Mouse (Mus musculus) limb, embryonic 13.5 days (tissue): ENCODE results near the gene Ccdc24. TPM values are rescaled to one million over a fixed set of nuclear protein-coding genes. Genes with fewer than 3 reads are reported as not detected.

Source experiments
- ATAC-seq: fragments of 200-750 bp; cut with Nextera tagmentation; 2 replicates; pipeline ENCODE4 v1.8.0; 2017; ENCODE audit warnings: low read depth, moderate number of reproducible peaks, moderate TSS enrichment; ENCODE audit not compliant: low FRiP score
- H3K27ac ChIP-seq: fragments of 300-500 bp; sonication (generic); 2 replicates; pipeline ENCODE4 v1.5.1; 2015; ENCODE audit warnings: inconsistent platforms, mild to moderate bottlenecking, moderate library complexity
- H3K27me3 ChIP-seq: fragments of 300-500 bp; sonication (generic); 2 replicates; pipeline ENCODE4 v1.6.1; 2015; ENCODE audit warnings: mild to moderate bottlenecking, inconsistent platforms
- H3K36me3 ChIP-seq: fragments of 300-500 bp; sonication (generic); 2 replicates; pipeline ENCODE4 v1.6.1; 2015; ENCODE audit warnings: inconsistent platforms, mild to moderate bottlenecking, moderate library complexity
- H3K4me1 ChIP-seq: fragments of 300-500 bp; sonication (generic); 2 replicates; pipeline ENCODE4 v1.6.1; 2015; ENCODE audit warnings: inconsistent platforms
- H3K4me2 ChIP-seq: fragments of 300-500 bp; sonication (generic); replicated peaks from 2 replicates; pipeline ENCODE4 v1.6.1; 2015; ENCODE audit warnings: inconsistent platforms, mild to moderate bottlenecking, moderate library complexity
- H3K4me3 ChIP-seq: fragments of 300-500 bp; sonication (generic); 2 replicates; pipeline ENCODE4 v1.5.1; 2015; ENCODE audit warnings: moderate library complexity, mild to moderate bottlenecking, inconsistent platforms
- H3K9ac ChIP-seq: fragments of 300-500 bp; sonication (generic); 2 replicates; pipeline ENCODE4 v1.6.1; 2015; ENCODE audit warnings: mild to moderate bottlenecking, inconsistent platforms
- H3K9me3 ChIP-seq: fragments of 300-500 bp; sonication (generic); 2 replicates; pipeline ENCODE4 v1.6.1; 2016; ENCODE audit warnings: inconsistent platforms
- WGBS: fragments of 180-500 bp; shearing (Covaris S2); methylation state at CpG from one replicate; pipeline ENCODE4 v1.1.7; 2015; 5-methylcytosine and 5-hydroxymethylcytosine counted together
- polyA plus RNA-seq: library from polyadenylated mRNA; unstranded; fragments of >200 nt; fragmentation: Nextera tagmentation; extraction: Ambion mirVana; gene quantifications from 2 replicates; pipeline ENCODE4 v1.2.1, GENCODE M21; 2015

Ccdc24 gene
- polyA plus RNA-seq, 1 experiment from 2014 or later: 1.3 TPM

GRCm38 (mm10) chr4:117834845-117835530, 37.4 kb downstream of the Ccdc24 start:
- H3K27me3 ChIP-seq: peaks cover 7% of the 10 kb centered on the region; the same call in 1 of the 2 replicates
- ATAC-seq: peak; percentile 45
- under 1% methylated on average over 36 of the region's 36 CpGs for WGBS

DNA sequence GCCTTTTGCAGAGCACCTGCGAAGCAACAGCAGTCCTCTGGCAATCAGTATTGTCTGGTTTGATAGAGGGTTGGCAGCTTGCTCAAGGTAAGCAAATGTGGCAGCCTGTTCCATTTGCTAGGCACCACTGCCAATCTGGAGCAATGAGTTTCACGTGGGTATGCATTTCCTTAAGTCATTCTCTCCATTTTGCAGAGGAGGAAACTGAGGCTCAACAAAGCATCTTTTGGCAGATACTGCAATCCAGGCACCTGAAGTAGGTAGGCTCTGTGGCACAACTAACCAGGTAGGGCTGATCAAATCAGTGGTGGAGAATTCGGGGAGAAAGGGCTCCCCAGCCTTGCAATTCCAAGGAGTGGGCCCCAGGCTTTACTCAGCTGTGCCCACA, 37.9 kb downstream of the Ccdc24 start, which contains the start of gene Slc6a9:
Gene Slc6a9 (plus strand): TSS at position 50 of the 388 bp plus-strand sequence.
- Histone ChIP-seq H3K27me3 (peaks cover 11% of the 10 kb centered on the region; the same call in 1 of the 2 replicates), H3K36me3 (no peaks in the 10 kb centered on the region), H3K9ac (peak within 1 kb of the TSS; percentile 88), H3K4me1 (peaks cover 29% of the 10 kb centered on the region), H3K27ac (peak within 1 kb of the TSS; percentile 93), H3K9me3 (no peaks in the 10 kb centered on the region), H3K4me3 (peak within 1 kb of the TSS; percentile 91), H3K4me2 (peak within 1 kb of the TSS; percentile 84)
- WGBS: 22% methylated on average over 3 of the region's 3 CpGs
- no peak for ATAC-seq

More at GRCm38 (mm10) chr4:117834845-117835530, 37.4 kb downstream of the Ccdc24 start:
- peak overlapping the region; percentile 84 for H3K4me2 ChIP-seq
- H3K27ac ChIP-seq: peak overlapping the region; percentile 93
- no peaks in the 10 kb centered on the region for H3K36me3 ChIP-seq
- peak overlapping the region; percentile 91 for H3K4me3 ChIP-seq
- peak overlapping the region; percentile 88 for H3K9ac ChIP-seq
- H3K4me1 ChIP-seq: peaks cover 25% of the 10 kb centered on the region
- H3K9me3 ChIP-seq: no peaks in the 10 kb centered on the region

DNA sequence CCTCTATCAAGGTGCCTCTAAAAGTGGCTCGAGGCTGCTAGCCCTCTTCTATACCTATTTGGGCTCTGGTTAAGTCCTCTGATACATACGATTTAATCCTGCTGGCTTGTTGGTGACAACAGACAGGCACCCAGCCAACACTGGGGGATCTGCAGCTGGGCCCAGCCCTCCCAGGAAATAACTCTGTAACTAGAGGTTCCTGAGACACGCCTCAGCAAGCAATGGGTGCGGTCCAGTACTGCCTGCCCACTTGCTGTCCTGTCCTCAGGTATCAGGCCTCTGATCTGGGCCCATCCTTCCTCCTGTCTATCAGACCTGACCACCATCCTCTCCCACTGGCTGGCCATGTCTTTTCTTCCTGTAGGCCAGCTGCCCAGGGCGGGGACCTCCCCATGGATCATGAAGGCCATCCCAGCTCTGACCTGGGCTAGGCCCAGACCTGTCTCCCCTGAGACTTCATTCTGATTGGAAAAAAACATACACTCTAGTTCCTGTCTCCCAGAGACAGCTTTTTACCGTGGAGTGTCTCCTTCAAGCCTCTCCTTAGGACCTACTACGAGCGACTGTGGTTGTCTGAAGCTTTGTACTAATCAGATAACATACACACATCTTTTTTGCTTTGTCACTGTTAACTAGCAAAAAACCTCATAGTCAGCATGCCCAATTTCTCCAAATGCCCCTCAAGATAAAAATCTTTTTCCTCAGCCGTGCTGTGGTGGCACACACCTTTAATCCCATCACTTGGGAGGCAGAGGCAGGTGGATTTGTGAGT, 40.3 kb downstream of the Ccdc24 start:
- no peak overlapping the region for H3K27ac ChIP-seq
- H3K27me3 ChIP-seq: peaks cover 11% of the 10 kb centered on the region; the same call in 1 of the 2 replicates
- no peak for ATAC-seq
- H3K9me3 ChIP-seq: no peaks in the 10 kb centered on the region
- peaks cover 25% of the 10 kb centered on the region for H3K4me1 ChIP-seq
- no peaks in the 10 kb centered on the region for H3K36me3 ChIP-seq
- no peak overlapping the region for H3K4me3 ChIP-seq
- H3K4me2 ChIP-seq: no peak overlapping the region
- no peak overlapping the region for H3K9ac ChIP-seq
- 76% methylated on average over 9 of the region's 9 CpGs for WGBS

- H3K4me1 ChIP-seq: peaks cover 20% of the 10 kb centered on the region
- H3K4me3 ChIP-seq: no peak overlapping the region
- no peak overlapping the region for H3K27ac ChIP-seq
- no peak overlapping the region for H3K4me2 ChIP-seq
- H3K36me3 ChIP-seq: no peaks in the 10 kb centered on the region
- no peaks in the 10 kb centered on the region for H3K9me3 ChIP-seq
- no peak for ATAC-seq
- no peak overlapping the region for H3K9ac ChIP-seq
- peaks cover 11% of the 10 kb centered on the region; the same call in 1 of the 2 replicates for H3K27me3 ChIP-seq
- 48% methylated on average over 2 of the region's 2 CpGs for whole genome bisulfite sequencing
These were observed 40.9 kb downstream of the Ccdc24 start for GRCm38 (mm10) chr4:117831499-117831898.

GRCm38 (mm10) chr4:117830801-117831200, 41.6 kb downstream of the Ccdc24 start:
- no peak for ATAC-seq
- H3K27ac ChIP-seq: no peak overlapping the region
- peaks cover 20% of the 10 kb centered on the region for H3K4me1 ChIP-seq
- no peak overlapping the region for H3K4me2 ChIP-seq
- no peak overlapping the region for H3K9ac ChIP-seq
- H3K27me3 ChIP-seq: peaks cover 11% of the 10 kb centered on the region; the same call in 1 of the 2 replicates
- no peak overlapping the region for H3K4me3 ChIP-seq
- 87% methylated on average over 9 of the region's 9 CpGs for WGBS
- no peaks in the 10 kb centered on the region for H3K36me3 ChIP-seq
- no peaks in the 10 kb centered on the region for H3K9me3 ChIP-seq

DNA sequence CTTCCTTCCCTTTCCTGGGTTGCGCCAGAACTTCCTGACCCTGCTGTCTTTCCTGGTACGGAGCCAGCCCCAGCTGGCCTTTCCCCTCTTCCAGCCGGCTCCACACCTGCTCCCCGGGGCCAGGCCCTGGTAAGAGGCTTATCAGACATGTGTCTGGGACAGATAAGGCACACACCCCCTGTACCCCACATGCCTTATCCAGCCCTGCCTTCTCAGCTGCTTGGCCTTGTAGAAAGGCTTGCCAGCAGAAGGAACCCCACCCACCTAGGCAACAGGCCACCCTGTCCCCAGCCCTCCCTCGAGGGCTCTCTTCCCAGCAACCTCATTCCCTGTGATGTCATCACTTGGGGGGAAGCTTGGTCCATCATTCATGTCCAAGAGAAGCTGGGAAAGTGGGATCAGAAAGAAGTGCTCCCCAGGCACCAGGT, 42.2 kb downstream of the Ccdc24 start:
- ATAC-seq: peak; percentile 38; the same call in 1 of the 2 replicates
- Histone ChIP-seq H3K36me3 (no peaks in the 10 kb centered on the region), H3K4me2 (0 out of 2 replicates have a peak overlapping the region, but pooled peaks have one; percentile 30), H3K4me3 (no peak overlapping the region), H3K27me3 (peaks cover 11% of the 10 kb centered on the region; the same call in 1 of the 2 replicates), H3K27ac (no peak overlapping the region), H3K9ac (0 out of 2 replicates have a peak overlapping the region, but pooled peaks have one; percentile 46), H3K4me1 (peaks cover 20% of the 10 kb centered on the region), H3K9me3 (no peaks in the 10 kb centered on the region)
- WGBS: 14% methylated on average over 5 of the region's 5 CpGs

DNA sequence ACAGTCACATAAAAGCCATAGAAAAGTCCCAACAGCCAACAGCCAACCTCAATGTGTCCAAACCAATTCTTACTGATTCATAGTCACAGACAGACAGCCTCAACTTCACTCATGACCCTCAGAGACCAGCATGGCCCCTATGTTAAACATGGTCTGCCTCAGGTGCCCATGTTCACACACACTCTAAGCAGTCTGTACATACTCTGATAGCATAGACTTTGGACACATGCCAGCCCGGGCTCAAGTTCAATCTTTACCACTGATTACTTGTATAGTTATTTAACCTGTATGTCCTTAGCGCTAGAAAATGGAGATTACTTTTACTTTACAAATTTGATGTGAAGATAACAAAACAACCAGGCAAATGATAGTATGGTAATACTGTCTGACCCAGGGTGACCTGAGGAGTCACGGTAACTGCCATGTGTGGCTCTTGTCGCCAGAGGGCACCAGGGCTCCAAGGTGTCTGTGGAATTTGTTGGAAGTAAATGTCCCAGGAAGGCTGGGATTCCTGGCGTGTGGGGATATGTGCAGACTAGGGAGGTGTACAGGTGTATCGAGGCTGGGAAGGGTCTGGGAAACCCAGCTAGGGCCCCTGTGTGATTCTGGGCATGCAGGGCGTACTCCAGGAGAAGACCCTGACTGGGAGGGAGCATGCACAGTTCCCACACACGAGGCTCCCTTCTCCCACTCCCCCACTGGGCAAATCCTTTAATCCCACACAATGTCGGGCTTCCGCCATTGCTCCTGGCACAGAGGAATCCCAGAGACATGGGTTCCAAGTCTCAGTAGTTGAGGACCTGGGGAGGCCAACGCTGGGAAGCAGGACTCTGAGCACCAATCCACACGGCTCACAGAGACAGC, 42.9 kb downstream of the Ccdc24 start:
- peak; percentile 35 for ATAC-seq
- H3K4me3 ChIP-seq: no peak overlapping the region
- H3K4me1 ChIP-seq: peaks cover 16% of the 10 kb centered on the region
- peak overlapping the region; percentile 30 for H3K4me2 ChIP-seq
- no peaks in the 10 kb centered on the region for H3K36me3 ChIP-seq
- H3K9me3 ChIP-seq: no peaks in the 10 kb centered on the region
- no peak overlapping the region for H3K27ac ChIP-seq
- 8% methylated on average over 12 of the region's 12 CpGs for WGBS
- peaks cover 11% of the 10 kb centered on the region; the same call in 1 of the 2 replicates for H3K27me3 ChIP-seq
- 0 out of 2 replicates have a peak overlapping the region, but pooled peaks have one; percentile 46 for H3K9ac ChIP-seq

GRCm38 (mm10) chr4:117828572-117829145, 43.7 kb downstream of the Ccdc24 start:
- Histone ChIP-seq H3K9me3 (no peaks in the 10 kb centered on the region), H3K36me3 (no peaks in the 10 kb centered on the region), H3K9ac (no peak overlapping the region), H3K27me3 (peaks cover 11% of the 10 kb centered on the region; the same call in 1 of the 2 replicates), H3K4me1 (peaks cover 10% of the 10 kb centered on the region), H3K4me3 (no peak overlapping the region), H3K27ac (no peak overlapping the region), H3K4me2 (no peak overlapping the region)
- 66% methylated on average over 8 of the region's 8 CpGs for WGBS
- no peak for ATAC-seq

- Histone ChIP-seq H3K27ac (no peak overlapping the region), H3K4me3 (no peak overlapping the region), H3K36me3 (no peaks in the 10 kb centered on the region), H3K4me1 (peaks cover 6% of the 10 kb centered on the region; the same call in 1 of the 2 replicates), H3K9me3 (no peaks in the 10 kb centered on the region), H3K4me2 (no peak overlapping the region), H3K9ac (no peak overlapping the region), H3K27me3 (no peaks in the 10 kb centered on the region)
- no peak for ATAC-seq
- WGBS: 91% methylated on average over 10 of the region's 10 CpGs
These were observed 54.3 kb downstream of the Ccdc24 start for GRCm38 (mm10) chr4:117818032-117818431.

GRCm38 (mm10) chr4:117816776-117817175, 55.6 kb downstream of the Ccdc24 start:
- Histone ChIP-seq H3K9me3 (no peaks in the 10 kb centered on the region), H3K36me3 (no peaks in the 10 kb centered on the region), H3K4me3 (no peak overlapping the region), H3K9ac (no peak overlapping the region), H3K4me1 (peaks cover 4% of the 10 kb centered on the region; the same call in 1 of the 2 replicates), H3K4me2 (no peak overlapping the region), H3K27ac (no peak overlapping the region), H3K27me3 (no peaks in the 10 kb centered on the region)
- WGBS: 72% methylated on average over 5 of the region's 5 CpGs
- no peak for ATAC-seq
